Mouse (Mus musculus) CH12.LX (cell line): ENCODE measurements around the gene Ttll13. TPM values are rescaled to one million over a fixed set of nuclear protein-coding genes. Genes with fewer than 3 reads are reported as not detected.

ENCODE experiments used
- DNase-seq: peaks from one replicate; pipeline ENCODE4 v3.0.0-alpha.2; 2013; ENCODE audit errors: extremely low read depth
- H3K27ac ChIP-seq: 2 replicates; pipeline ENCODE4 v1.5.1; 2012; ENCODE audit warnings: low read depth, mild to moderate bottlenecking, control low read depth, moderate library complexity; ENCODE audit not compliant: insufficient read depth
- H3K27me3 ChIP-seq: replicated peaks from 2 replicates; pipeline ENCODE3; 2012; ENCODE audit warnings: inconsistent platforms
- H3K36me3 ChIP-seq, 2 experiments: replicated peaks in 1 of 2; 2 replicates each; pipeline versions ENCODE3 to v1.6.1; 2012; ENCODE audit warnings: inconsistent platforms in 1 of 2, low read length in 1 of 2, mild to moderate bottlenecking in 1 of 2, mixed read lengths in 1 of 2, moderate library complexity in 1 of 2; ENCODE audit not compliant: control insufficient read depth in 1 of 2, insufficient read depth in 1 of 2
- H3K4me1 ChIP-seq, 2 experiments: 2 replicates each; pipeline ENCODE4 v1.6.1; 2012; ENCODE audit warnings: inconsistent platforms in 1 of 2, moderate library complexity in 1 of 2; ENCODE audit not compliant: insufficient read depth in 2 of 2, control insufficient read depth in 1 of 2
- H3K4me2 ChIP-seq: 2 replicates; pipeline ENCODE4 v1.6.1; 2012; ENCODE audit warnings: low read depth, mild to moderate bottlenecking, control low read depth; ENCODE audit not compliant: poor library complexity, insufficient read depth, severe bottlenecking
- H3K4me3 ChIP-seq, 3 experiments: fragments of 150-350 bp in 1 of 3; sonication (generic) in 1 of 3; replicated peaks in 1 of 3; 2 replicates each; pipeline versions ENCODE3 to v1.5.1; 2011 to 2012; ENCODE audit warnings: low read depth in 2 of 3, low read length in 2 of 3, mild to moderate bottlenecking in 2 of 3, moderate library complexity in 2 of 3, control low read depth in 1 of 3, improper control_type of control experiment in 1 of 3, inconsistent platforms in 1 of 3, mixed read lengths in 1 of 3; ENCODE audit not compliant: poor library complexity in 1 of 3
- H3K79me2 ChIP-seq: replicated peaks from 2 replicates; pipeline ENCODE4 v1.6.1; 2012; ENCODE audit warnings: mild to moderate bottlenecking, moderate library complexity; ENCODE audit not compliant: control insufficient read depth, poor library complexity, insufficient read depth, severe bottlenecking; ENCODE audit errors: extremely low read depth
- H3K9ac ChIP-seq: 2 replicates; pipeline ENCODE4 v1.6.1; 2012; ENCODE audit warnings: low read depth, mild to moderate bottlenecking, control low read depth, moderate library complexity; ENCODE audit not compliant: insufficient read depth
- H3K9me3 ChIP-seq: replicated peaks from 2 replicates; pipeline ENCODE3; 2012; ENCODE audit warnings: low read length, inconsistent platforms, mixed read lengths
- BHLHE40 ChIP-seq: IDR thresholded peaks from 2 replicates; pipeline ENCODE4 v1.6.1; 2011; ENCODE audit warnings: mild to moderate bottlenecking, low read depth, low read length, improper control_type of control experiment
- CTCF ChIP-seq, 2 experiments: IDR thresholded peaks in 1 of 2; conservative IDR thresholded peaks in 1 of 2; 2 replicates each; pipeline ENCODE4 v1.5.1; 2011 to 2012; ENCODE audit warnings: low read depth in 2 of 2, low read length in 2 of 2, improper control_type of control experiment in 1 of 2, inconsistent platforms in 1 of 2, mild to moderate bottlenecking in 1 of 2, moderate library complexity in 1 of 2
- E2F4 ChIP-seq: IDR thresholded peaks from 2 replicates; pipeline ENCODE4 v1.6.1; 2011; ENCODE audit warnings: low read depth, low read length, improper control_type of control experiment; ENCODE audit not compliant: insufficient replicate concordance
- ELF1 ChIP-seq: IDR thresholded peaks from 2 replicates; pipeline ENCODE4 v1.6.1; 2014; ENCODE audit warnings: low read depth, mild to moderate bottlenecking, inconsistent platforms, low read length, improper control_type of control experiment
- GABPA ChIP-seq: IDR thresholded peaks from 2 replicates; pipeline ENCODE4 v1.6.1; 2012; ENCODE audit warnings: low read depth, low read length, improper control_type of control experiment, inconsistent platforms; ENCODE audit not compliant: insufficient replicate concordance
- IRF4 ChIP-seq: IDR thresholded peaks from 2 replicates; pipeline ENCODE4 v1.6.1; 2014; ENCODE audit warnings: low read depth, mild to moderate bottlenecking, inconsistent platforms, low read length, improper control_type of control experiment
- JUN ChIP-seq: IDR thresholded peaks from 2 replicates; pipeline ENCODE4 v1.6.1; 2011; ENCODE audit warnings: low read depth, mild to moderate bottlenecking, low read length, improper control_type of control experiment, moderate library complexity; ENCODE audit not compliant: insufficient read depth
- JUND ChIP-seq: conservative IDR thresholded peaks from 2 replicates; pipeline ENCODE4 v1.6.1; 2011; ENCODE audit warnings: low read depth, low read length, improper control_type of control experiment
- KAT2A ChIP-seq: IDR thresholded peaks from 2 replicates; pipeline ENCODE4 v1.6.1; 2012; ENCODE audit warnings: low read length, improper control_type of control experiment, inconsistent platforms; ENCODE audit not compliant: insufficient replicate concordance
- MAFK ChIP-seq: IDR thresholded peaks from 2 replicates; pipeline ENCODE4 v1.6.1; 2011; ENCODE audit warnings: low read length, improper control_type of control experiment; ENCODE audit not compliant: insufficient replicate concordance
- RCOR1 ChIP-seq: conservative IDR thresholded peaks from 2 replicates; pipeline ENCODE4 v1.6.1; 2012; ENCODE audit warnings: low read depth, mild to moderate bottlenecking, inconsistent platforms, low read length, improper control_type of control experiment
- SIN3A ChIP-seq: IDR thresholded peaks from 2 replicates; pipeline ENCODE4 v1.6.1; 2012; ENCODE audit warnings: low read length, improper control_type of control experiment, inconsistent platforms
- SMC3 ChIP-seq: IDR thresholded peaks from 2 replicates; pipeline ENCODE4 v1.6.1; 2011; ENCODE audit warnings: low read depth, low read length, improper control_type of control experiment
- TBP ChIP-seq: conservative IDR thresholded peaks from 2 replicates; pipeline ENCODE4 v1.6.1; 2011; ENCODE audit warnings: low read depth, low read length, improper control_type of control experiment
- TCF12 ChIP-seq: IDR thresholded peaks from 2 replicates; pipeline ENCODE4 v1.6.1; 2014; ENCODE audit warnings: low read depth, mild to moderate bottlenecking, inconsistent platforms, low read length, improper control_type of control experiment
- ZKSCAN1 ChIP-seq: IDR thresholded peaks from 2 replicates; pipeline ENCODE4 v1.6.1; 2012; ENCODE audit warnings: low read depth, inconsistent platforms, low read length, improper control_type of control experiment, borderline replicate concordance
- dilution Hi-C: fragments of 300-500 bp; cut with MboI; formaldehyde crosslinking; loops from 2 replicates; pipeline ENCODE4 v1.14.3; 2020; ENCODE audit warnings: low sequenced_read_pairs; ENCODE audit not compliant: extremely low pct_unique_long_range_greater_than_20kb, extremely low pct_ligation_motif_present
- in situ Hi-C: fragments of 300-500 bp; cut with MboI; formaldehyde crosslinking; loops from 3 replicates; pipeline ENCODE4 v1.14.3; 2019; ENCODE audit warnings: low sequenced_read_pairs, low pct_ligation_motif_present, low pct_unique_long_range_greater_than_20kb, mixed read lengths
- polyA plus RNA-seq: library from polyadenylated mRNA; unstranded; fragments of >175 nt; gene quantifications from 2 replicates; pipeline ENCODE4 v1.2.1, GENCODE M21; 2012; ENCODE audit warnings: low read depth; ENCODE audit not compliant: insufficient read length
- total RNA-seq, 2 experiments: library from RNA; depleted of rRNA; stranded (reverse); fragments of 300-350 nt in 1 of 2; fragments of >200 nt in 1 of 2; gene quantifications; 2 replicates each; pipeline ENCODE4 v1.2.3; 2012 to 2014

Ttll13 gene
- total and polyA plus RNA-seq, 3 experiments = 0.59 TPM; not detected in 2

DNA sequence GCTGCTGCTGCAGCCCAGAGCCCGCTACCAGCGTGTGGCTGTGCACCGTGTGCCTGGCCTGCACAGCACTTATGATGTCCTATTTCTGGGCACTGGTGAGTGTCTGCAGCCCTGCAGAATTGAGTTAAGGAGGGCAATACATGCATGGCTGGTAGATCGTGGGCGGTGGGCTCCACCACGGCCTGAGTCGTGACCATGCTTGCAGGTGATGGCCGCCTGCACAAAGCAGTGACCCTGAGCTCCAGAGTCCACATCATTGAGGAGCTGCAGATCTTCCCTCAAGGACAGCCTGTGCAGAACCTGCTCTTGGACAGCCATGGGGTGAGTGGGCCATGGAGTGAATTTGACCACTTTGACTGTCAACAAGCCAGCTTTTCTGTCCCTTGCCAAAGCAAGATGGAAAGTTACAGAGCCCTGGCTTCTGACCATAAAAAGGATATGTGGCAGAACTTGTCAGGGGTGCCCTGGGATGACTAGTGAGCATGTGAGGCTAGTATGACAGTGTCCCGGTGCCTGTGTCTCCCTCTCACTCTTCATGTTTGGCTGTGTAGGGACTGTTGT is 25.9 kb upstream of the Ttll13 start:
- H3K36me3 ChIP-seq = peaks cover 81 to 88% of the 10 kb centered on the region in 2 experiments
- no peak overlapping the region for H3K27ac ChIP-seq
- H3K9me3 ChIP-seq = no peaks in the 10 kb centered on the region
- no peaks in the 10 kb centered on the region for H3K79me2 ChIP-seq
- H3K27me3 ChIP-seq = no peaks in the 10 kb centered on the region
- DNase-seq = no peak
- no peak overlapping the region for H3K9ac ChIP-seq
- no peak overlapping the region for H3K4me2 ChIP-seq
- H3K4me3 ChIP-seq = no peak overlapping the region
- H3K4me1 ChIP-seq = peaks cover 3 to 7% of the 10 kb centered on the region in 2 experiments
- no peak for TF ChIP-seq TCF12
- TF ChIP-seq BHLHE40 = no peak
- no peak for TF ChIP-seq KAT2A
- TF ChIP-seq TBP = no peak
- TF ChIP-seq CTCF (conservative IDR thresholded peaks at IDR 0.05 in 1 of 2, IDR thresholded peaks at IDR 0.05 in 1 of 2; ENCODE audit: low read depth in 2 of 2, low read length in 2 of 2) = no peak
- TF ChIP-seq JUN = no peak
- TF ChIP-seq SMC3 = no peak
- TF ChIP-seq RCOR1 = no peak
- TF ChIP-seq ZKSCAN1 = no peak
- TF ChIP-seq IRF4 = no peak
- TF ChIP-seq E2F4 = no peak
- TF ChIP-seq ELF1 = no peak
- TF ChIP-seq MAFK = no peak
- TF ChIP-seq JUND = no peak
- no peak for TF ChIP-seq SIN3A
- in situ Hi-C loops = no loop called here
- dilution Hi-C loops = no loop called here

DNA sequence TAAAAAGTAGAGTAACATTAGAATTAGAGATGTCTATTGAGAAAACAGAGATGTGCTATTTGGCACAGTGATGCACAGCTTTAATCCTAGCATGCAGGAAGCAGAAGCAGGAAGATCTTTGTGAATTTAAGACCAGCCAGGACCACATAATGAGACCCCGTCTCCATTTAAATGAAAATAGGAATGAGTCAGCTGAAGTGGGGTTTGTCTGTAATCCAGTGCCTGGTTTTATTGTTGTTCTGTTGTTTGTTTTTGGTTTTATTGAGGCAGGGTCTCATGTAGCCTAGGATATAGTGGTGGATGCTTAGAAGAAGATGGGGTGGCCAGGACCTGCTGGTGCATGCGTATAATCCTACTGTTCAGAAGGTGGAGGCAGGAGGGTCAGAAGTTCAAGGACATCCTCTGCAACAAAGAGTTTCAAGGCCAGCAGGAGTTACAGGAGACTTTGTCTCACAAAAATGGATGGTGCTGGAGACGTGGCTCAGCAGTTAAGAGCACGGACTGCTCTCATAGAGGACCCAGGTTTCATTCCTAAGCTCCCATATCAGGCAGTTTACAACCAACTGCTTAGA is 24.9 kb upstream of the Ttll13 start:
- dilution Hi-C loops = no loop called here
- H3K9ac ChIP-seq = no peak overlapping the region
- in situ Hi-C loops = no loop called here
- H3K27ac ChIP-seq = no peak overlapping the region
- peaks cover 76 to 84% of the 10 kb centered on the region in 2 experiments for H3K36me3 ChIP-seq
- H3K4me3 ChIP-seq = no peak overlapping the region
- H3K27me3 ChIP-seq = no peaks in the 10 kb centered on the region
- no peak for DNase-seq
- H3K9me3 ChIP-seq = no peaks in the 10 kb centered on the region
- H3K79me2 ChIP-seq = no peaks in the 10 kb centered on the region
- TF ChIP-seq SIN3A (no peak), GABPA (no peak)
- TF ChIP-seq, all 38 proteins: peak for 0
- Histone ChIP-seq H3K4me1 (no peaks in the 10 kb centered on the region), H3K4me2 (no peak overlapping the region)
